Mouse (Mus musculus) layer of hippocampus, adult 11-12 months (tissue): ENCODE measurements around the gene Kcnn4.

Source experiments
- DNase-seq: peaks from one replicate; pipeline ENCODE4 v3.0.0; 2022; ENCODE audit warnings: low spot score

The Kcnn4 gene

DNA sequence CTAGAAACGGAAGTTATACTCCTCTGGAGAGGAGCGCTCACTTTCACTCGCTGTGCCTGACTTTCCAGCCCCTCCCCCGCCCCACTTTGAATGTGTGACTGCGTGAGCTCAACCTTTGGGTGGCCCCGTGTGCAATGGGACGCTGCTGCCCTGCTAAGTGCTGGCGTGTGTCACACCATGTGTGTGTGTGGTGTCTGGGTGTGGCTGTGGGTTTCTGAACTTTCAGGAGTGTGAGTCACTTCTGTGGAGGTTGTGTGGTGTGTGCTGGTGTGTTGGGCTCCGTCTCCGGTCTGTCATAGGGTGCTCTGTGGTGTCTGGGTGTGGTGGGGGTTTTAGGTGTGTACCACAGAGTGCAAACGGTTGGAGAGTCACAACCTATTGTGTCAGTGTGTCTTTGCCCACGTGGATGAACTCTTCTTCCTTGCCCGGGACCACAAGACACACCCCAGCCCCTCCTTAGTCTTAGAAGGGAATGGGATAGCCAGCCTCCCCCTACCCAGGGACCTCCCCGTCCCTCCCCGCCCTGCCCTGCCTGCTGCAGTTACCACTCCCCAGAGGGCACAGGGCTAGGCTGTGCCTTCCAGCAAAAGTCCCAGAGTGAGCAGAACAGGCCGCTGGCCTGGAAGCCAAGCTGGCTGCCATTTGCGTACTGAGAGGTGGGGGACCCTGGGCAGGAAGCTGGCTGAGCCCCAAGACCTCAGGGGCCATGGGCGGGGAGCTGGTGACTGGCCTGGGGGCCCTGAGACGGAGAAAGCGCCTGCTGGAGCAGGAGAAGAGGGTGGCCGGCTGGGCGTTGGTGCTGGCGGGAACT, at the start of gene Kcnn4:
Gene Kcnn4 (plus strand): TSS at position 533 of the 811 bp plus-strand sequence.
- DNase-seq: no peak

DNA sequence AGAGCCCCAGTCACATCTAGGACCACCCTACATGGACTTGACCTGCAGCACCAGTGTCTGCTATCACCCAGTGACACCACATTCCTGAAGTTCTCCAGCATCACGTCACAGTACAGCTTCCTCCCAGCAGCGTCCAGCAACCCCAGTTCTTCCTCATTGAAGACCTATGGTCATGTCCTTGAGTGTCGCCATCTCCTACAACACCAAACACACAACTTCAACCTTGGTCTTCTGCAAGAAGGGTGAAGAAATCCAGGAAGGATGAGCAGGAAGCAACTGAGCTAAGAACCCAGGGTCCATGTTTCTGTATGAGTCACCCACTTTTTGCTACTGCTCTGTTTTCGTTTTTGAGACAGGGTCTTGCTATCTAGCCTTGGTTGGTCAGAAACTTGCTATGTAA, 47.5 kb upstream of the Kcnn4 start:
- DNase-seq: no peak

DNA sequence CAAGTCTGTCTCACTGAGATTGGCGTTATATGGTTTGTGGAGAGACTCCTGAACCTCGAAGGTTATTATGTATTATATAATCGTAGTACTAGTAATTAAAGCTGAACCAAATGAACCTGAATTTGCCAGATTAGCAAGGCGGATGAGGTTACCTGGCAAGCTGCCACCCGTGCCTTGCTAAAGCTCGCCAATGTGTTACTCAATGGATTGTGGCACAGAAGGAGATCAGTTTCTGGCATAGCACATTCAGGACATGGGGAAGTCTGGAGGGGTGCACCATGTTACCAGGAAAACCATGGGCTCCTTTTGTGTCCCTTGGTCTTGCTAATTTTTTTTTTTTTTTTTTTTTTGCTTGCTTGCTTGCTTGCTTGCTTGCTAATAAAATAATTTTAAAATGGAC, 44.9 kb upstream of the Kcnn4 start:
- peak; percentile 29 for DNase-seq

DNA sequence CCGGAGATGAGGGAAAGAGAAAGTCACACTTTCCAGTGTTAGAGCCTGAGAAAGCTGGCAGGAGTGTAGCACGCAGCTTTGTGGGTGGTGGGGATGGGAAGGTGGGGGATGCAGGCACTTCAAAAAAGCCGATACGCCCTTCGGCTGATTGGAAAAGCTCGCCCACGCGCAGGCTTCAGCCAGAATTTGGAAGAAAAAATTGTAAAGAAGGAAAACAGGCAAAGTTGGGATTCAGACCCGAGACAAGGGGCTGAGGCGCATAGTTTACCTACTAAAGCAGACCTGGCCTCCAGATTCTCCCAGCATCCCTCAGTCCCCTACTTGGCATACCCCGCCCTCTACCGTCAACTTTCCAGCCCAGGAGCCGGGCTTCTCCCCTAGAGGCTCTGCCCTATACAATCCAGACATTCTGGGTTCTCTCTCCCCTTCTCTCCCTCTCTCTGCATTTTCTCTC, 44.4 kb upstream of the Kcnn4 start:
- peak; percentile 35 for DNase-seq

DNA sequence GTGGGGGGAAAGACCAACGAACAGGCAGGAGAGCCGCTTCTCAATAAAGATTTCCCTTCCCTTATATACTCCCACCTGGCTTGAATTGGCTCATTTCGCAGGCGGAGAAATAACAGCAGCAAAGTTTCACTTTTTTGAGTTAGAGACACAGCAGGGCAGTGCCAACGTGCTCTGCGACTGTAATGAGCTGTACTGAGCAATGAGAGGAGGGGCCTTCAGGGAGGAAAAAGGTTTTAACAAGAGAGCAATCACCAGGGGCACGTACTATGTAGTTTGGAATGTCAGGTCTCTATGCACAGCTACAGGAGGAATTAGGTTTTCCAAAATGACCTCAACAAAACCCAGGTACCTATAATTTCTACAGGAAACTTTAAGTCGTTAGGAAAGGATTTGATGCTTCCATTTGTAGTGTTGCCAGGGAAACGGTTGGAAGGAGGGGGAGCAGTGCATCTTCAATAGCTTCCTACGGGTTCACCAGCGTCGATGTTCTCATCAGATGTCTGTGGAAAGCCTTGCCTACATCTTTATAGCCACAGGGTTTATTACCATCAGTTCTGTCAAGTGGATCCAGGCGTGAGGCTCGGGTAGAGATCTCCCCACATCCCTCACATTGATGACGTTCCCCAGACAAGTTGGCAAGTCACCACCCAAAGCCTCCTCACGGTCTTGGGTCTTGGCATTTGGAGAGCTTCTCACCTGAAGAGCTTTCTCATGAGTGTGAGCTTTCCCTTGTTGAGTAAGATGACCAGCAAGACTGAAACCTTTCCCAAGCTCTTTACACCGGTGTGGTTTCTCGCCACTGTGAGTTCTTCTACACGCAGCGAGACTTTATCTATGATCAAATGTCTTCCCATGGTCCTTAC, 43.6 kb upstream of the Kcnn4 start:
- DNase-seq: no peak

DNA sequence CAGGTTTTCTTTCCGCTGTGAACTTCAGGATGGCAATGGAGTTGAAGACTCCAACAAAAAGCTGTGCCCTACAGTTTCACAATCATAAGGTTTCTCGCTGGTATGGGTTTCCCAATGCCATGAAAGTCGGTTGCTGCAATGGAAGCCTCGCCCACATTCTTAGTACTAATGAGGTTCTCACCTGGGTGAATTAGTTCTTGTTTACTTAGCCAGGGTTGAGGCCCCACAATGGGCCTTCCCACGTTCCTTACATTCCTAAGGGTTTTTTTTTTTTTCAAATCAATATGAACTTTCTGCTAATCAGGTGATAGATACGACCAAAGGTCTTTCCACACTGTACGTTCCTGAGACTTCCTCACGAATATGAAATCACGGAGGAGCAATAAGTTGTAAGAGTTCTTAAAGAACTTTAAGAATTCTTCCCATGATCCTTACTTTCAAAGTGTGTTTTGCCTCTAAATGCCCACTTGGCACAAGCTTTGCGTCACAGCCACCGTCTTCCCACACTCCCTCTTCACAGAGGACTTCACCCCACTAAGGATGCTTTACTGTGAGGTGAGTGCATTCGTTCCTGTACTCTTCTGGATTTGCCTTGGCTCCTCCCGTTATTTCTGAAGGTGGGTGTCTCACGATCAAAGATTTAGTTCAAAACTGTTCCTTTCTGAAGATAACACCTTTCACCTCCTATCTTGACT, 42.6 kb upstream of the Kcnn4 start:
- DNase-seq: no peak

DNA sequence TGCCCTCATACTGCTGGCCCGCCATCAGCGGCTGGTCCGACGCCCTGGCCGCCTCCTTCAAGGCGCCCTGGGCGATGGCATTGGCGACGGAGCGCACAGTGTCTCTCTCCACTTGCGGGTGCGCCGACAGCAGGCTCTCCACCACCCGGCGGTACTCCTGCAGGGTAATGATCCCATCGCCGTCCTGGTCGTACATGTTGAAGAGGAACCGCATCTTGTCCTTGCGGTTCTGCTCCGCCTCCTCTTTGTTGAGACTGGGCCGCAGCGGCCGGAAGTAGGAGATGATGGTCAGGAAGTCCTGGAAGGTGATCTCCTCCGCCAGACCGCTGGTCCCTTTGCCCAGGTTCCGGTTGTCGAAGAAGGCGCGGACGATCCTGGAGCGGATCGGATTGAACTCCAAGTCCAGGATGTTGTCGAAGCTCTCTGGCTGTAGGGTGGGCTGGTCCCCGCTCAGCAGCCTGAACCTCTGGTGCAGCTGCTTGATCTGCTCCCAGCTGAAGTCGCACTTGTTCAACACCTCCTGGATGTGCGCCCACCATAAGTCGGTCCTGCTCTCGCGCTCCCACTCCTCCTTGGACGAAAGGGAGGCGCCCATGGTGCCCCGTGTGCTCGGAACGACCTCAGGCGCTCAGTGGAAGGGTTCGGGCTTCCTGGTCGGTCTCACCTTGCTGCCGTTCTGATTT, 36.6 kb upstream of the Kcnn4 start, which contains the start of gene Tescl:
Gene Tescl (minus strand): TSS at position 633 of the 683 bp plus-strand sequence.
- DNase-seq: no peak

DNA sequence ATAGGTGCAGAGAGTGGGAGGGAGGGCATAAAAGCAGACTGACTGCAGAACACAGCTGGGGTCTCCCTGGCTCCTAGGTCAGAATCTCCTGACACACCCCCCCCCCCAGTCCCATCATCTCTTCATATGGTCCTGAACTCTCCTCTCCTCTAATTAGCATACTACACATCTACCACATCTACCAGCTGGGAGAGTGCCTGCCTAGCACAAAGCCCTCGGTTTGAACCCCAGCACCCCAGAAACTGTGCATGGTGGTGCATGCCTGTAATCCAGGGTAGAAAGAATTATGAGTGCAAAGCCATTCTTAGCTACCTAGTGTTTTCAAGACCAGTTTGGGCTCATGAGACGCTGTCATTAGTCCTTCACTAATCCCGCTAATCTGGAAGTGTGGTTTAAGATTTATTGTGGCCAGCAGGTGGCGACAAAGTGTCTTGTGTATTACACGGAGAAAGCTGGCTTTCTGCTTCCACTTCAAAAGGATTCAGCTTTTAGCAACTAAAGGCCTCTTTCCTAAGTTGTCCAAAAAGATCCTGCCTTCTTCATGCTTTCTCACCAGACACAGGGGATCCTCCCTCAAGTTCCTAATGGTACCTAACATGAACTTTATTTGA, 34.3 kb upstream of the Kcnn4 start:
- peak; percentile 84 for DNase-seq

DNA sequence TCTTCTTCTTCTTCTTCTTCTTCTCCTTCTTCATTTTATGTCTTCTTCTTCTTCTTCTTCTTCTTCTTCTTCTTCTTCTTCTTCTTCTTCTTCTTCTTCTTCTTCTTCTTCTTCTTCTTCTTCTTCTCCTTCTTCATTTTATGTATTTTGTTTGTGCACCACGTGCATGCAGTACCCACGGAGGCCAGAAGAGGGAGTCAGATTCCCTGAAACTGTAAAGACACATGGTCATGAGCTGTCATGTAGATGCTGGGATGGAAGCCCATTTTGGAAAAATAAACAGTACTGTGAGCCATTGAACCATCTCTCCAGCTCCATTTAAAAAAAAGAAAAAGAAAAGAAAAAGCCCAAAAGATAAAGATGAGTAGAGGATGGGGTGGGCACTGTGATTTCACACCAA, 31.8 kb upstream of the Kcnn4 start:
- no peak for DNase-seq

DNA sequence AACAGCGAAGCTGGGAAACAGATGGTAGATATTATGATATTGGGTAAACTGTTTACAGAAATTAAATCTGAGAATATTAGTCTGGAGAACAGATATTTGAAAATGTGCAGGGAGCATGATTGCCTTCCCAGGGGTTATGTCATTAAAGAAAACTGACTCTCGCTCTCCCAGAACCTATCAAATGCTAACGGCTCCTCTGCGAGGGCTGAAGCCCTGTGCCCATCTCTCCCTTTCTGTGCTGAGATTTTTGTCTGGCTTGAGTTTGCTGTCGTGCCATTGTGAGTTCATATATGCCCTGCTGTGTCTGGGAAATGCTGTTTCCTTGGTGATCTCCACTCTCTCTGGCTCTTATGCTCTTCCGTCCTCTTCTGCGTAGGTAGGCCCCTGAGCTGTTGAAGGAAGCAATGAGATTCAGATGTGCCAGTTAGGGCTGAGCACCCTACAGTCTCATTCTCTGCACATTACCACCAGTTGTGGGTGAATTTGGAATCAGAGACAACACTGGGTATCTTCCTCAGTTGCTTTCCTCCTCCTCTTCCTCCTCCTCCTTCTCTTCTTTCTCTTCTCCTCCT, 26.3 kb upstream of the Kcnn4 start:
- DNase-seq: no peak

DNA sequence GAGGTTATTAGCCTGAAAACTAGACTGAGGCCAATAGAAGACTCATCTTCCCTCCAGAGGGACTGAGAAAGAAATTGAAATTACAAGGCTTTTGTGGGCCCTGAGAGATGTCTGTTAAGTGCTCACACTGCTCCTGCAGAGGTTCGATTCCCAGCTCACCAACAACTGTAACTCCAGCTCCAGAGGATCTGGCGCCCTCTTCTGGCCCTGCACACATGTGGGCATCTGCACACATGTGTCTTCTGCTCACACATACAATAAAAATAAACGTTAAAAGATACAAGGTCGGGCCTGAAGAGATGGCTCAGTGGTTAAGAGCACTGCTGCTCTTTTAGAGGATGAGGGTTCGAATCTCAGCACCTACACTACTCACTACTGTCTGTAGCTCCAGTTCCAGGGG, 23.6 kb upstream of the Kcnn4 start:
- no peak for DNase-seq

DNA sequence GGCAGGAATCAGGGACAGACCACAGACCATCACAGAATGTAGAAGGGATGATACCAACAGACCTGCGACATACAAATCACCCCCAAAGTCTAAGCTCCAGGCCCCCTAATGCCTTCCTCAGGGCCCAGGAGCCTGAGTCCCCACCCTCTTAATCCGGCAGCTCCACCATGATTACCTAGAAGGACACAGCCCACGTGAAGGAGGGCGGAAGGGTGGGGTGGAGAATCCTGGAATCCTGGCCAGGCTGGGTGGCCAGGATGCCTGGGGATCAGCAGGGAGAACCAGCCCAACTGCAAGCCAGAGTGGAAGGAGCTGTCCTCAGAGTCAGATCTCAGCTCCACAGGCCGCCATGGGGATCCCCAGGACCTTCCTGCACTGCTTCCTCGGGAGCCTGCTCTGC, 21.2 kb upstream of the Kcnn4 start, which contains the start of gene Lypd5:
Gene Lypd5 (plus strand): TSS at position 301 of the 400 bp plus-strand sequence.
- DNase-seq: no peak

DNA sequence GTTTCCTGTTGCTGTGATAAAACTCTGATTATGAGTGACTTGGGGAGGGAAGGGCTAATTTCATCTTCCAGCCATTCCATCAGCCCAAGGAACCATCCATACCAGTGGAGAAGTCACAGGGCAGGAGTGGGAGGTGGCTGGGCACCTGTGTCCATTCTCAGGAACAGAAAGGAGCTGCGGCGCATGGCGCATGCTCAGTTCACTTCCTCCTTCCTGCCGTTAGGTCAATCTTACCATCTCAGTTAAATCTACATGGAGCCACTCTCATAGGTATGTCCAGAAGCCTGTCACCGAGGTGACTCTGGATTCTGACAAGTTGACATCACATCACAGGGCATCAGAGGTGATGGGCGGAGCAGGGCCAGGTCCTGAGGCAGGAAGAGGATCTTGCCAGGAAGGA, 14.4 kb upstream of the Kcnn4 start:
- no peak for DNase-seq

DNA sequence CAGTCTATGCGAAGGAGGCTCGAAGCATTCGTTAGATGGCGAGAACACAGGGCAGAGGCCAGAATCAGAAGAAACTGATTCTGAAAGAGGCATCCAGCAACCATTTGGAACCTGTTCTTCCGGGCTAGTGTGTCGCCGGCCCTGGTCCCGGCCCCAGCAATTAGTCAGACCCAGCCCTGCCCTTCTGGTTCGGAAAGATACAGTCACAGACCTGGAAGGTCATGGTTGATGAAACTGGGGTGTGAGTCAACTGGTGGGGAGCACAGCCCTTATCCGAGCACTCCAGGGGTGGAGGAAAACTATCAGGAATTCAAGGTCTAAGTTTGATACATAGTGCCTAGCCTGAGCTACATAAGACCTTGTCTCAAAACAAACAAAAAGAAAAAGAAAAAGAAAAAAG, 14.0 kb upstream of the Kcnn4 start:
- DNase-seq: no peak

DNA sequence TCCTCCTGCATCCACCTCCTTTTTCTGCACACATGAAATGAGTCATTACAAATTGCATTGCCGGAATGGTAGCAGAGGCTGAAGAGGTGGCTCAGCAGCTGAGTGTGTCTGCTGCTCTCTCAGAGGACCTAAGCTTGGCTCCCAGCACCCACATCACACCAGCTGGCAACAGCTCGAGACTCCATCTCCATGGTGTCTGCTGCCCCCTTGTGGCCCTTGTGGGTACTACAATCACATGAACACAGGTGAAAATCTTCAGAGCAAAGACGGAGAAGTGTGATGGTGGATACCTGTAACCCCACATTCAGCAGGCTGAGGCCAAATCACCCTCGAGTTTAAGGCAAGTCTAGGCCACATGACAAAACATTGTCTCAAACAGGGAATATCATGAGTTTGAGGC, 12.2 kb upstream of the Kcnn4 start:
- DNase-seq: no peak

DNA sequence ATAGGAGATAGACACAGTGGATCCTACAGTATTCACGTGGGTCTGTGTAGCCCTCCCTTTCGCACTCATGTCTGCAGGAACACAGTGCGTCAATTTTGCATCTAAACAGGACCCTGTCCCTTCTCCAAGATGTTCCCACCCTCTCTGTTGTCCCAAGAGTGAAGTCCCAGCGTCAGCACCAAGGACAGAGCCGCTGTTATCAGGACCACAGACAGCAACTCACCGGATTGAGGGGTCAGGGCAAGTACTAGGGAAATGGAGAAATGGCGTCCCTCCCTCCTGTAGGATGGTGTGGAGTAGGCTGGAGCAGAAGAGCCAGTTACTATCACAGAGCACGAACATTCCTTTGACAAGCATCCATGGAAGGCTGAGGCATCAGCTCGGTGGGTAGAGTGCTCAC, 10.8 kb upstream of the Kcnn4 start:
- DNase-seq: no peak

DNA sequence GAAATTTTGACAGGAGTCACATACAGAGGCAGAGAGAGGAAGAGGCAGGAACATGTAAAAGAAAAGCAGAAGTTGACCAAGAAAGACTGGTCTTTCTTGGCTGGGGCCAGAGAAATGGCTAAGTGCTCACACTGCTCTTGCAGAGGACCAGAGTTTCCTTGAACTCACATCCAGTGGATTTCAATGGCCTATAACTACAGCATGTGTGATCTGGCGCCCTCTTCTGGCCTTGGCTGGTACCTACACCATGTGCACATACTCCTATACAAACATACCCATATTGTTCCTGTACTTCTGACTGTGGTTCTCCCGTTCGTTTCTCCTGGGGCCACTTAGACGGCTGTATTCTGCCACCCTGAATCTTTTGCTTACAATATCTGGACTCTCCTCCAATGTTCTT, 9.1 kb upstream of the Kcnn4 start:
- no peak for DNase-seq

DNA sequence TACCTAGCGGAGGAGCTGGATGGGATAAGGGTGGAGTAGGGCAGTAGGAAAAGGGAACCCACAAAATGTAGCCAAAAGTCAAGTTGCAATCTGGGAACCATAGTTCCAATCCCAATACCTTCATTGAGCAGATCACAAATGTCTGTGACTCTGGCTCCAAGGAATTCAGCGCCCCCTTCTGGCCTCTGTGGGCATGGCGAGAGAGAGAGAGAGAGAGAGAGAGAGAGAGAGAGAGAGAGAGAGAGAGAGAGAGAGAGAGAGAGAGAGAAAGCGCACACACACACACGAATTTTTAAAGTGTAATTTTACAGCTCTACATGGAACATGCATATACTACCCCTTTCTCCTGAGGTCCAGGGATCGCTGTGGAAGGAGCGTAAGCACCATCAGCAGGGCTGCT, 6.8 kb upstream of the Kcnn4 start:
- DNase-seq: peak; percentile 53

DNA sequence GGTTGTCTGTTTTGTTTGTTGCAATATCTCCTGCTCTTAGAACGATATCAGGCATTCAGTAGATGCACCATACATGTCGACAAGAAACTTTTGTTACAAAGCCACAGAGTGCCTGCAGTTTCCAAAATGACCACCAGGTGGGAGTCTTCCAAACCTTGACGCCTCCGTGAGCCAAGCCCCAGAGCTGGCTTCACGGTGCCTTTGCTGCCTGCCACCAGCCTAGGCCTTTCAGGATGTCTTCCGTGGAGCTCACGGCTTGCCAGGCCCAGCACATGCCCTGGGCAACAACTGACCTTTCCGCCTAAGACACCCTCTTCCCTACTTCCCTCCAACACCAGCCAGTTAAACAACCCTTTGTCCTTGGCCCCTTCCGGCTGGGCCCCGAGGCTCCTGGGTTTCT, 5.2 kb upstream of the Kcnn4 start:
- DNase-seq: peak; percentile 88

DNA sequence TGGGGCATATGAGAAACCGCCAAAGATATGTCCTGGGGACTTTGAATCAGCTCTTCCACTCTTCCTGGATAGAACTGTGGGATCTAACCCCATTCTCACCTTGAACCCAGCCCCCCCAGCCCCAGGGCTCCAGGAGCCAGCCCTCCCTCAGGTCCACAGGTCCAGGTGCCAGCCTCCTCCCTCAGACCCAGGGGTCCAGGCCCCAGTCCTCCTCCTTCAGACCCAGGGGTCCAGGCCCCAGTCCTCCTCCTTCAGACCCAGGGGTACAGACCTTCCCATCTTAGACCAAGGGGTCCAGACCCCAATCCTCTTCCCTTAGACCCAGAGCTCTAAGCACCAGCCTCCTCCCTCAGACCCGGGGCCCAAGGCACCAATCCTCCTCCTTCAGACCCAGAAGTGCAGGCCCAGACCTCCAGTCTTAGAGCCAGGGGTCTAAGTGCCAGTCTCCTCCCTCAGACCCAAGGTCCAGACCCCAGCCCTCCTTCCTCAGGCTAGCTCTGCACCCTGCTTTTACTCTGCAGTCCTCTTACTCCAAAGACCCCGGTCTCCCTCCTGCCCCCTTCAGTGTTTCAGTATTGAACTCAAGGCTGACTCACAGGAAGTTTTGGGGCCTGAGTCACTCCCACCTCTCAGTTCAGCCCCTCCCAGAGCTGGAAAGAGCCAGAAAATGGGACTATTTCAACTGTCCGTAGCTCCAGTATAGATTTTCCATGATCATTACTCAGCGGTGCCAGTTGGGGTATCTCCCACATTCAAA, 4.6 kb upstream of the Kcnn4 start:
- DNase-seq: no peak
